Mouse (Mus musculus): Measurements from ENCODE around the gene Cldn22.

- no peak for TF ChIP-seq CTCF (IDR thresholded peaks at IDR 0.05; ENCODE audit: borderline replicate concordance, control insufficient read depth, extremely low read depth, insufficient read depth, low read length, poor library complexity)
- no peak for TF ChIP-seq POLR2A (IDR thresholded peaks at IDR 0.05; ENCODE audit: control insufficient read depth, extremely low read depth, insufficient read depth, low read length, poor library complexity)
These were observed 21.7 kb downstream of the Cldn22 start for GRCm38 (mm10) chr8:47845956-47846355.

All from thymus, adult 2 months (tissue).